Mouse (Mus musculus): ENCODE data around the gene D1Pas1.

The D1Pas1 gene

DNA sequence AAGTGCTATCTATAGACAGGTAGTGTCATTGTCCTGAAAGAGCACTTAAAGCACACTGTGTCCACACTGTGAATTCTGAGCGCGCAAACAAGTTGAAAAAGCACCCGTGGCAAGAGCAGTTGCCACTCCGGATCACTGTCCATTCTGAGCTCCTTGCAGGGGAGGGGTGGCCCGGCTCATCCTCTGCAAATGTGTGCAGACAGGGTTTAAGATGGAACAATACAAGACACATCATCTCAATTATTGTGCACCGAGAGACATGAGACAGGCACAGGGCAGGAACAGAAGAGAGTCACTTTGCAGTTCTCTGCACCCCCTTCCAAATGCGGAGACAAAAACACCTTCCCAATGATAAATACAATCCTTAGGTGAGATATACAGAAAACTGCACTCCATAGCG, 19.3 kb downstream of the D1Pas1 start:
- no peak for DNase-seq (ENCODE audit: low read depth in 2 of 2, low spot score in 2 of 2)

DNA sequence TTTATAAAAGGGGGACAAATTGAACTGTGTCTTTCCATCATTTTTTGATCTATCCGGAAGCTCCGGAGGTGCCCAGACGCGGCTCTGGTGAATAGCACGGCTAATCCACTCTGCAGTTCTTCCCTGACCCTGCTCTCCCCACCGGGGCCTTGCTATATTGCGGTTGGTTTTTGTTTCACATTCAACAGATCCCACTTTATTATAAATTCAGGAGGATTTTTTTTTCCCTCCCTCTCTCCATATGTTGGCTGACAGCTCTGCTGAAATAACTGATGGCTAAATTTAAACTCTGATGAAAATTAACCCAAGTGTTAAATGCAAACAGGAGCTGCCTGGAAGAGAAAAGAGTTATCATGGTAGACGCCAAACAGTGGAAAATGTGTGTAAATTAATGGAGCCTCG, 21.1 kb downstream of the D1Pas1 start:
- no peak for DNase-seq (ENCODE audit: low read depth in 2 of 2, low spot score in 2 of 2)

DNA sequence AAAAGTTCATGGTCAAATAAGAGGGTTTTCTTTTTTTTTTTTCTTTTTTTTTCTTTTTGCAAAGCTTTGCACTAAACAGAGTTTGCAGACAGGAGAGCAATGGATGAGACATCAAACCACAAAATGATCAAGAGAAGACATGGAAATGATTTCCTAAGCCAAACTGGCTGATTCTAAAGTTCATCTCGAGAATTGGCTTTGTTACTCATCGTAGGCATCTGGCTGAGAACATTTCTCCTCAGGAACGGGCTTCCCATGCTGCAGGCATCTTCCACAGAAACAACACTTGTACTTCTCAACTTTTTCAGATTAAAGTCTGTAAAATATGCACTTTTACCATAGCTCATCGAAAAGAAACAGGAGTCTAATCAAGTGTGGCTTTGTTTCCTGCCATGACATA, 21.6 kb downstream of the D1Pas1 start:
- no peak for DNase-seq (ENCODE audit: low read depth in 2 of 2, low spot score in 2 of 2)

DNA sequence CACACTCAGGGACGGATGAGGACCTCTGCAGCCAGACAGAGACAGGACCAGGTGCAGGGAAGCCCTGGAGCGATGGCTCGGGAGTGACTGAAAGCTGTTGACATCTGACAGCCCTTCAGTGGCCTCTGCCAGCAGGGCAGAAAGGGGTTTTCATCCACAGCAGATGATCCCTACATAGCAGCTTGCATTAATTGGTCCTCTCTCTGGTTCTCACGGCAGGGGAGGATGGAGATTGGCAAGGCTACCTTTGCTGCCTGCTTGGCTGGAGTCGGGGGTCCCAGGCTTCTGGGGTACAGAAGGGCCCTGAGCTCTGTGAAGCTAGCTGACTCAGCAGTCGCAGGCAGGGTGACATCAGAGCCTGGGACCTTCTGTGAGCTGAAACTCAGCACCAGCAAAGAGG, 24.3 kb downstream of the D1Pas1 start:
- no peak for DNase-seq (ENCODE audit: low read depth in 2 of 2, low spot score in 2 of 2)

DNA sequence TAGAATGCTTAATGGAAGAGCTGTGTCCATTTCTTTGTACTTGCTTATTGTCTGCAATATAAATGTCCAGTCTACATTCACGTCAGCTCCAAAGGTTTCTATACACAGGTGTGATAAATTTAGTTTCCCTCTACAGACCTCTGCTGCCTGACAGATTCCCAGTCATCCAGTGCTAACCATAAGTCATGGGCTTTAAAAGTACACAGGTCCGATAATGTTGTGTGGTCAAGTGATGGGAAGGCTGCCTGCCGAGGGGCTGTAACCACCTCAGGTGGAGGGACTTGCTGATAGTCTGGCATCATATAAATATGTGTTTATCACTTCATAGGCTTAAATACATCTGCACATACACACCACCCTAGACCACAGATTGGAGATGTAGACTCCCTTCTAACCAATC, 24.9 kb downstream of the D1Pas1 start:
- DNase-seq (ENCODE audit: low read depth in 2 of 2, low spot score in 2 of 2) = no peak

DNA sequence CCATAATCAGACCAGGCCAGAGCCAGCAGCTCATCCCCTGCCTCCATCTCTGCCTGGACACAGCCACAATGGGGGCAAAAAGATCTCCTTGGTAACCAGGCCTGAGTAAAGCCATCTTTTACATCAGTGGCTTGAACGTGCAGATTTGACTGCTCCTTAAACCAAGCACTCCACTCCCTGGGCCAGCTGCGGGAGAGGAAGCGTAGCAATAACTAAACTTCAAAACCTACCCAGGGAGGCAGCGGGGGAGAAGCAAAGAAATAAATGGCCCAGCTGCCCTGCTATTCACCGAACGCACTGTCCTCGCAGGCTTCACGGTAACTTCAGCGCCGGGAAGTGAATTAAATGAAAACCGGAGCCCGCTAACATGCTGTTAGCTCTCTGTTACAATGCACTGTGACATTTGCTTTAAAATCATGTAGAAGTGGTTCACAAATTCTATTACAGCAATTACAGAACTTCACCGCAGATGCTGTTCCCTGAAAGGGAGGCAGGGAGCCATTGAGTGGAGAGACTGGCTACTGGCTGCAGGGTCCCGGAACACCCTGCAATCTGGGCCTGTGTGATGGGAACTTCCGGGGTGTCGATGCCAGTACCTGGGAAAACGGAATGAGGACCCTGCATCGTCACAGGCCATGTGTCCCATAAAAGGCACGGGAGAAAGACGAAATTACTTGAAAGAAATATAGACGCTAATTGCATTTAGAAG, 30.5 kb downstream of the D1Pas1 start:
- no peak for DNase-seq (ENCODE audit: low read depth in 2 of 2, low spot score in 2 of 2)

DNA sequence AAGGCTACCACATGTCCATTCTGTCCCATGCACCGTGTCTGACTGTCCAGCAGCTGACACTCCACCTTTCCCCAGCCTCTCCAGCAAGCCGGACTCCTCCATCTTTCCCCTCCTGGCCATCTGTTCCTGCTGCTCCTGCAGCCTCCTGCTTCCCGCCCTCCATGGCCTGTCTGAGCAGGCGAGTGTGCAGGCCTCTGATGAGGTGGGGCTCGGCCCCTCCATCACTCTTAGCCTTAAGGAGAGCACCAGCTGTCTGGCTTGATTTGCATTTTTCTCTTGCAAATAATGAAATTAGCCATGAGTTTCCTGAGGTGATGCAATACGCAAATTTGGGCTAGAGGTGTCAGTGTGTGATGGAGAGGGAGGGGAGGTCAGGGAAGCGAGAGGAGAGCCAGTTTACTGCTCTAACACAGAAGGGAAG, 36.2 kb downstream of the D1Pas1 start:
- DNase-seq (ENCODE audit: low read depth in 2 of 2, low spot score in 2 of 2) = no peak

DNA sequence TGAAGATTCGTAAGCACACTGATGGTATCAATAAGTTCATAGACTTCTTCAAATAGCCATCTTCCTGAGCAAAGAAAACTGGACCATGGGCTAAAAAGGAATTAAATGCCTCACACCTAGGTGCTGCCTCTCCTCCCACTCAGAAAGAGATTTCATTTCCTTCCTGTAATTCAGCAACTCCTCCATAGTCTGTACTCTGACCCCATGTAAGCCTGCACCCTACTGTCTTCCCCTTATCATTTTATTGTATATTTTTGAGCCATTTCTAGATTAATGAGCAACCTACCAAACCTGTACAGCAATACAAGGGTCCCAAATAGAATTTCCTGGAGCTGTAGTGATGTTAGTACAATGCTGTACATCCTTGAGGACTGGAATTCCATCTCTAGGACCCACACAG, 37.1 kb downstream of the D1Pas1 start:
- no peak for DNase-seq (ENCODE audit: low read depth in 2 of 2, low spot score in 2 of 2)

DNA sequence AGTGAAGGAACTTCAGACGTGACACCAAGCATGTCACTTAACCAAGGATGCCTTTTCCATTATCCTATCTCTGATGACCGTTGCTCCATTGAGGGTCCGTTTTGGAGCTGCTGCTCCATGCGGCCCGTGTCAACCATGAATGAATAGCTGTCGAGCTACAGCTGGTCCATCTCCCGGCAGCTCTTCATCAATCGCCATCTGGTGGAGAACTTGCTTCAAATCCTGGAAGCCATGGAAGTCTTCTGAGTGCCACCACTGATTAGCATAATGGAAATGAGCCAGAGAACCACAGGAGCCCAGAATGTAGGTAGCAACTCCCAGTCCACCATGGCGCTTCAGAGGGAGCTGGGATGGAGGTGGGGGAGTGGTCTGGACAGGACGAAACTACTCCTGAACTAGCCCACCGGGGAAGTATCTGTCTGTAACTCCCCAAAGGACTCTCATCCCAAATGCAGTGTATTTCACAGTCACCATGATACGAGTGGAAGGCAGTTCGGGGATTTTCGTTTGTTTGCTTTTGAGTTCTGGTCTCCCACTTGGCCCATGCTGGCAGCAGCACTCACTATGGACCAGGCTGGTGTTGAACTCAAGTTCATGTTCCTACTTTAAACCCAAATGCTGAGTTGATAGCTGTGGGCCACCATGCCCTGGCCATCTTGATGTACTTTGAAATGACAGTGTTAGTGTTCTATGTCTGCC, 39.2 kb downstream of the D1Pas1 start:
- no peak for DNase-seq (ENCODE audit: low read depth in 2 of 2, low spot score in 2 of 2)

DNA sequence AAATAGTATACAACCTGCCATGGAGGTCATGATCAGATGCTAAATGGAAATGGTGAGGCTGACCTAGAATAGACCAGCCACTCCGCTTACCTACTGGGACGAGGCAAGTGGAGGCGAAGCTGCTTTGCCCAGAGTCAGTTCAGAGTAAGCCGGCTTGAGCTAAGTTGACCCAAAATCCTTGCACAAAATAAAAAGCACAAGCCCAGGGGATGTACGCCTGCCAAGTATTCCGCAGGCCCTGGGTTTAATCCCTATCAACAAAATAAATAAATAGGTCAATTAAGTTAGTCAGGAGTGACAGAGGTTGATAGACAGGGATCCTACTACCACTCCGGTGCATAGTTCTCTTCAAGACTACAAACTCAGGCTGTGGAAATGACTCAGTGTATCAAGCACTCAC, 41.0 kb downstream of the D1Pas1 start:
- DNase-seq (ENCODE audit: low read depth in 2 of 2, low spot score in 2 of 2) = no peak

DNA sequence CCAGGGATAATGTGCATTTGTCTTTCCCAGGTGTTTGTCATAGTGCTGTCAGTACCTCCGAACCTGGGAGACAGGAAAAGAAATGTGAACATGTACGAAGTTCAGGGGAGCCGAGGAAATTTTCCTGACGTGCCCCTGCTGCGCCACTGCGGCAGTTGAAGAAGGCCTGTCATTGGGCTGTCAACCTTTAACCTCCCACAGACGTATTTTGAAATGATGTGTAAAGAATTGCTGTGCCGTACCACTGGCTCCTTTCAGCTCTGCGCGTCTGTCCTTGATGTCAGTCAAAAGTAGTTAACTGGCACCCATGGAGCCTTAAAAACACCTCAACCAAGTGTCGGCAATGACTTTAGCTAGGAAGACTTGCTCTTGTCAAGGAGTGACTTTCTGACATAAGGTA, 42.9 kb downstream of the D1Pas1 start:
- no peak for DNase-seq (ENCODE audit: low read depth in 2 of 2, low spot score in 2 of 2)

DNA sequence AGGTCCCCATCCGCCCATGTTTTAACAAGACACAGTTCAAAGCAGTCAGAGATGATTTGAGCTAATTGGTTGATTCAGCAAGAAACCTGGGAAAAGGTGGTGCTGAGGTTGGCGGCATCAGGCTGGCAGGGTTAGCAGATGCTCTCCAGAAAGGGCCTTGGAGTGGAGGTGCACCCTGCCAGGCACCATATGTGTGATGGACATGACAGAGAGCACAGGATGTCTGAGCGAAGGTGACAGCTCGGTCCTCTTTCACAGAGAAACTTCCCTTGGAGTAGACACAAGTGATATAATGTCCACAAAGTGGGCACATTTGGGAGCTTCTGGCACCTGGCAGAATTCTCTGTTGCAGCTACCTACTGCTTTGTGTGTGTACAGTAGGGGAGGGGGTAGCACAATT, 44.4 kb downstream of the D1Pas1 start:
- no peak for DNase-seq (ENCODE audit: low read depth in 2 of 2, low spot score in 2 of 2)

DNA sequence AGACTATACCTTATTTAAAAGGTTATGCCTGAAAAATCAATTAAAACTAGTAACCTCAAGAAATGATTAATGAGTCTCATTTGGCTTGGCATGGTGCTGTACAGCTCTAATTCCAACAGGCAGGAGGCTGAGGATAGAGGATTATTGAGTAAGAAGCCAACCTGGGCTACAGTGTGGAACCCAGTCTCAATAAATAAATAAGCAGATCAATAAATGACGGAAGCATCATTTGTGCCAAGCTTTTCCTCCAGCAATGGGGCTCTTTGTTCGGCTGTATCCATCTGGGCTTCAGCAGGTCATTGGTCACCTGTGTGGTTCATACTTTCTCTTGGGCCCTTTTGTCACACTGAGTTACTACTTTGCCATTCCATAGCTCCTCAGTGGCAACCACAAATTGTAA, 46.9 kb downstream of the D1Pas1 start:
- DNase-seq (ENCODE audit: low read depth in 2 of 2, low spot score in 2 of 2) = no peak

DNA sequence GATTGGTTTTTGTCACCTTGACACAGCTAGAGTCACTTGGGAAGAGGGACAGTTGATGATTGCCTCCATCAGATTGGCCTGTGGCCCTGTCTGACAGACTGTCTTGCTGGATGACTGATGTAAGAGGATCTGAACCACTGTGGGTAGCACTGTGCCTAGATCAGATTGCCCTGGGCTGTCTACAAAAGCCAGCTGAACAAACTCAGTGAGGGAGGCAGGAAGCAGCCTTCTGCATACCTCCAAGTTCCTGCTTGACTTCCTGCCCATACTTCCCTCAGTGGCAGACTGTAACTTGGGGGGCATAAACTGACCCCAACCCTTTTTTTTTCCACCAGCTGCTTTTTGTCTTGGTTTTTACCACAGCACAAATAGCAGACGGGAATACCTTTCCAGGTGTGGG, 48.5 kb downstream of the D1Pas1 start:
- DNase-seq (ENCODE audit: low read depth in 2 of 2, low spot score in 2 of 2) = no peak

DNA sequence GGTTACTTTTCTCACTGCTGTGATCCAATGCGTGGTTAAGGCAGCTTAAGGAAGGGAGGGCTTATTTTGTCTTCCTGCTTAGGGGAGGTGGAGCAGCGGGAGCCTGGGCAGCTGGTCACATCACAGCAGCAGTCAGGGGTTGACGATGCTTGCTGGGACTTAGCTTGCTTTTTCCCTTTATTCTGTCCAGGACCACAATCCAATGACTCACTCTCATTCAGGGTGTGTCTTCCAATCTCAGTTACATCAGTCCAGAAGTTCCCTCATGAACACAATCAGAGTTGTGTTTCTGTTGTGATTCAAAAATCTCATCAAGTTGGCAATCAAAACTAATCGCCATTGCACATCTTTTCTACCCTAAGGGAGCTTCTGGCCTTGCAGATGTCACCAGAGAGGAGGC, 48.9 kb downstream of the D1Pas1 start:
- DNase-seq (ENCODE audit: low read depth in 2 of 2, low spot score in 2 of 2) = no peak

DNA sequence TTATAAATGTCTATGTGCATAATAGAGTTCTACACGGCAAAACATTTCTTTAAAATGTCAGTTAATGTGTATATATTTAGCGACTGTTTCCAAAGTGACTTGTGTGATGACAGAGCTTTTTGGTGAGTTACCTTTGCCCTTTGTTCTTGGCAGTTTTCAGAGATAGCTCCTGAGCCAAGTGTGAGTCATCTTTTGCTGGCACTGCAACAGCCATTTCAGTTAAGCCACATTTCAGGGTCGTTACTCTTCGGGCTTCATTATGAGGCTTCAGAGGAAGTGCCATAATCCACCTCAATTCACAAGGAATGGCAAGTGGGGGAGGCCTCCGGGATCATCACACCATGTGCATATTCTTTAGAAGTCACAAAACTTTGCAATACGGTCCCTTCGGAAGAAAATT, 52.8 kb downstream of the D1Pas1 start:
- no peak for DNase-seq (ENCODE audit: low read depth in 2 of 2, low spot score in 2 of 2)
